Comparison of ENCODE assay signal across 1 mouse cellular context in the genomic region with DNA sequence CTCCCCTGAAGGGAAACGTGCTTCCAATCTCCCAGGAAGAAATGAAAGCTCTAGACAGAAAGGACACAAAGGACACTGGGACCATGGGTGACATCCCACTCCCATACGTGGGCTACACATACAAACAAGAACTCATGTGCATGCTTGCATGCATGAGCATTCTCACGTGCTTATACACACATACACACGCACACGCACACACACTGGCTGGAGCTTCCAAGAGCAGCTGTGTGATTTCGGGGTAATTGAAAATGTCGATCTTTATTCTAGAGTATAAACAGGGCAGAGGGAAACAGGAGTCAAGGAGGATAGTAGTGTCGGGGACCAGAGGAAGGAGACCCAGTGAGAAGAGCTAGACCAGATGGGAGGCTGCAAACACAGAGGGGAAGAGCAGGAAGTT.
TF ChIP-seq lines count a peak whose summit lies in the region.

No protein-coding gene starts in this region.

TF ChIP-seq in CH12.LX, 34 proteins besides CTCF, POLR2A, EP300 and RAD21:
- TF ChIP-seq E2F4 (IDR thresholded peaks at IDR 0.05; ENCODE audit: insufficient replicate concordance, low read depth, low read length) (no peak), BHLHE40 (IDR thresholded peaks at IDR 0.05; ENCODE audit: low read depth, low read length) (peak; percentile 34; the same call in 1 of the 2 replicates)
